Mouse (Mus musculus) bone marrow, adult 2 months (tissue): Measurements from ENCODE around the gene Heatr1.

Source experiments
- CTCF ChIP-seq: fragments of 200-500 bp; IDR thresholded peaks from 2 replicates; pipeline ENCODE4 v1.5.1; 2011; ENCODE audit warnings: low read length, control low read depth; ENCODE audit not compliant: control insufficient read depth, insufficient read depth
- POLR2A ChIP-seq: fragments of 200-500 bp; IDR thresholded peaks from 2 replicates; pipeline ENCODE4 v1.6.1; 2011; ENCODE audit warnings: low read depth, mild to moderate bottlenecking, control low read depth, low read length, borderline replicate concordance; ENCODE audit not compliant: control insufficient read depth

- TF ChIP-seq CTCF (no peak), POLR2A (no peak)
These were observed 46.0 kb downstream of the Heatr1 start for GRCm38 (mm10) chr13:12440813-12441212.
